Mouse (Mus musculus) limb, embryonic 14.5 days (tissue): Measurements from ENCODE around the gene Ooep. TPM values are rescaled to one million over a fixed set of nuclear protein-coding genes. Genes with fewer than 3 reads are reported as not detected.

ENCODE experiments used
- ATAC-seq: fragments of 200-750 bp; cut with Nextera tagmentation; 2 replicates; pipeline ENCODE4 v1.8.0; 2017; ENCODE audit warnings: low read depth, moderate number of reproducible peaks, moderate TSS enrichment; ENCODE audit not compliant: low FRiP score
- DNase-seq: peaks from one replicate; pipeline ENCODE4 v3.0.0-alpha.2; 2015; ENCODE audit warnings: low spot score
- H3K27ac ChIP-seq: fragments of 300-500 bp; sonication (generic); replicated peaks from 2 replicates; pipeline ENCODE4 v1.5.1; 2014; ENCODE audit warnings: low read depth, mild to moderate bottlenecking, low read length, moderate library complexity, mixed read lengths
- H3K27me3 ChIP-seq: fragments of 300-500 bp; sonication (generic); 2 replicates; pipeline ENCODE4 v1.6.1; 2014; ENCODE audit warnings: low read length, mixed read lengths; ENCODE audit not compliant: control insufficient read depth, insufficient read depth
- H3K36me3 ChIP-seq: fragments of 300-500 bp; sonication (generic); 2 replicates; pipeline ENCODE4 v1.6.1; 2014; ENCODE audit warnings: mild to moderate bottlenecking, low read length, moderate library complexity, mixed read lengths; ENCODE audit not compliant: control insufficient read depth, insufficient read depth
- H3K4me1 ChIP-seq: fragments of 300-500 bp; sonication (generic); 2 replicates; pipeline ENCODE4 v1.6.1; 2014; ENCODE audit warnings: antibody characterized with exemption, low read length, mixed read lengths; ENCODE audit not compliant: control insufficient read depth, insufficient read depth
- H3K4me2 ChIP-seq: fragments of 300-500 bp; sonication (generic); replicated peaks from 2 replicates; pipeline ENCODE4 v1.6.1; 2014; ENCODE audit warnings: low read depth, mild to moderate bottlenecking, low read length, moderate library complexity; ENCODE audit not compliant: severe bottlenecking
- H3K4me3 ChIP-seq: fragments of 300-500 bp; sonication (generic); replicated peaks from 2 replicates; pipeline ENCODE4 v1.5.1; 2014; ENCODE audit warnings: low read length
- H3K9ac ChIP-seq: fragments of 300-500 bp; sonication (generic); 2 replicates; pipeline ENCODE4 v1.6.1; 2014; ENCODE audit warnings: mild to moderate bottlenecking, low read depth, low read length, moderate library complexity; ENCODE audit not compliant: severe bottlenecking
- H3K9me3 ChIP-seq: fragments of 300-500 bp; sonication (generic); 2 replicates; pipeline ENCODE4 v1.6.1; 2016; ENCODE audit warnings: low read length; ENCODE audit not compliant: control insufficient read depth
- POLR2A ChIP-seq: fragments of 200-500 bp; IDR thresholded peaks from 2 replicates; pipeline ENCODE4 v1.8.0; 2012; ENCODE audit warnings: inconsistent platforms, mild to moderate bottlenecking, moderate library complexity, borderline replicate concordance; ENCODE audit not compliant: insufficient read depth, insufficient read length; ENCODE audit errors: extremely low read depth
- WGBS: fragments of 180-500 bp; shearing (Covaris S2); extraction: QIAGEN DNeasy Blood & Tissue Kit; methylation state at CpG from one replicate; pipeline ENCODE4 v1.1.7; 2014; 5-methylcytosine and 5-hydroxymethylcytosine counted together
- polyA plus RNA-seq, 2 experiments: library from polyadenylated mRNA; depleted of rRNA in 1 of 2; stranded (reverse) in 1 of 2; unstranded in 1 of 2; fragments of >200 nt; fragmentation: Nextera tagmentation in 1 of 2; extraction: Ambion mirVana in 1 of 2; gene quantifications; 2 replicates each; pipeline versions ENCODE4 v1.2.1 to v1.2.3; 2012 to 2014

The Ooep gene
- polyA plus RNA-seq, 2 experiments: 2.2 to 3.6 TPM

- Histone ChIP-seq H3K4me2 (no peak overlapping the region), H3K27me3 (no peaks in the 10 kb centered on the region), H3K9me3 (no peaks in the 10 kb centered on the region), H3K36me3 (no peaks in the 10 kb centered on the region), H3K4me1 (peaks cover 10% of the 10 kb centered on the region), H3K9ac (no peak overlapping the region), H3K4me3 (no peak overlapping the region), H3K27ac (no peak overlapping the region)
- DNase-seq: no peak
- 54% methylated on average over 5 of the region's 5 CpGs for WGBS
- no peak for TF ChIP-seq POLR2A
- no peak for ATAC-seq
Observed at GRCm38 (mm10) chr9:78374397-78374796, 4.1 kb downstream of the Ooep start.

- no peak for ATAC-seq
- 81% methylated on average over 10 of the region's 10 CpGs for WGBS
Observed at GRCm38 (mm10) chr9:78372827-78373504, 5.6 kb downstream of the Ooep start.

GRCm38 (mm10) chr9:78371441-78371840 lies 7.1 kb downstream of the Ooep start:
- Histone ChIP-seq H3K9me3 (no peaks in the 10 kb centered on the region), H3K4me2 (no peak overlapping the region), H3K4me3 (no peak overlapping the region), H3K27ac (no peak overlapping the region), H3K36me3 (no peaks in the 10 kb centered on the region), H3K27me3 (no peaks in the 10 kb centered on the region), H3K9ac (no peak overlapping the region), H3K4me1 (no peaks in the 10 kb centered on the region)
- ATAC-seq (no peak), DNase-seq (no peak)
- 94% methylated on average over 3 of the region's 3 CpGs for WGBS
- no peak for TF ChIP-seq POLR2A

More at GRCm38 (mm10) chr9:78372827-78373504, 5.6 kb downstream of the Ooep start:
- Histone ChIP-seq H3K27me3 (no peaks in the 10 kb centered on the region), H3K36me3 (no peaks in the 10 kb centered on the region), H3K27ac (no peak overlapping the region), H3K9ac (no peak overlapping the region), H3K4me1 (peaks cover 4% of the 10 kb centered on the region), H3K4me3 (no peak overlapping the region), H3K4me2 (no peak overlapping the region), H3K9me3 (no peaks in the 10 kb centered on the region)
- DNase-seq: no peak
- no peak for TF ChIP-seq POLR2A

- H3K9me3 ChIP-seq: no peaks in the 10 kb centered on the region
- H3K9ac ChIP-seq: no peak overlapping the region
- H3K4me2 ChIP-seq: no peak overlapping the region
- H3K4me3 ChIP-seq: no peak overlapping the region
- H3K27me3 ChIP-seq: no peaks in the 10 kb centered on the region
- DNase-seq (no peak), ATAC-seq (no peak)
- no peak for TF ChIP-seq POLR2A
- H3K36me3 ChIP-seq: no peaks in the 10 kb centered on the region
- no peaks in the 10 kb centered on the region for H3K4me1 ChIP-seq
- WGBS: 88% methylated on average over 7 of the region's 7 CpGs
- H3K27ac ChIP-seq: no peak overlapping the region
Observed at GRCm38 (mm10) chr9:78369786-78370185, 8.7 kb downstream of the Ooep start.

GRCm38 (mm10) chr9:78369349-78369748 lies 9.2 kb downstream of the Ooep start:
- WGBS: 91% methylated on average over 2 of the region's 2 CpGs
- H3K36me3 ChIP-seq: no peaks in the 10 kb centered on the region
- H3K9me3 ChIP-seq: no peaks in the 10 kb centered on the region
- no peak for TF ChIP-seq POLR2A
- no peak overlapping the region for H3K4me2 ChIP-seq
- no peak overlapping the region for H3K9ac ChIP-seq
- no peak for DNase-seq
- no peaks in the 10 kb centered on the region for H3K4me1 ChIP-seq
- no peak overlapping the region for H3K4me3 ChIP-seq
- no peak for ATAC-seq
- H3K27ac ChIP-seq: no peak overlapping the region
- no peaks in the 10 kb centered on the region for H3K27me3 ChIP-seq
